Mouse (Mus musculus): ENCODE measurements around the gene Npm1. TPM values are rescaled to one million over a fixed set of nuclear protein-coding genes. Genes with fewer than 3 reads are reported as not detected.

The Npm1 gene
- polyA plus RNA-seq, 1 experiment from 2014 or later, result 1,437 TPM

DNA sequence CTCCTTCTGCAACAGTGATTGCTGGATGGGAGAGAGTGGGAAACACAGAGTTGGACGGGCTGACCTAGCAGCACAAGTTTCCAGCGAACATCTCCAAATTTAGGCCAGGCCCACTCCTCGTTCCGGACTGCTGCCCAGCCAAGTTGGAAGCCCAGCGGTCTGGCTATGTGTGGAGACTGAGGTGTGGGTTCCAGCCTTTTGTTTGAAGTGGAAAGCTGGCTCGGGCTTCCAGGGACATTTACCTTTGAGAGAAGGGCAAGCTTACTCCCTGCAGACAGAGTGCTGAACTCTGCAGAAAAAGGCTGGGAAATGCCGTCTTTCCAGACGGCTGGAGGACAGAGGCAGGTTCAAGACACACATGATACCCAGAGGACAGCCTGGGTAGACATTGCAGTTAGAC lies 43.5 kb downstream of the Npm1 start:
- no peak overlapping the region for H3K4me2 ChIP-seq (ENCODE audit: low read depth, low read length)
- WGBS, result 82% methylated on average over 8 of the region's 8 CpGs
- H3K27me3 ChIP-seq (ENCODE audit: control insufficient read depth, insufficient read depth, low read length), result no peaks in the 10 kb centered on the region
- no peak for DNase-seq (ENCODE audit: low spot score)
- ATAC-seq (replicated peaks; ENCODE audit: insufficient number of reproducible peaks, low FRiP score, low TSS enrichment, low read depth), result no peak
- no peaks in the 10 kb centered on the region; the same call in 1 of the 2 replicates for H3K4me1 ChIP-seq (ENCODE audit: control insufficient read depth, insufficient read depth, low read length)
- no peaks in the 10 kb centered on the region for H3K9me3 ChIP-seq (replicated peaks; ENCODE audit: control insufficient read depth, low read length)
- no peak overlapping the region for H3K4me3 ChIP-seq (ENCODE audit: low read depth, low read length)
- H3K27ac ChIP-seq (replicated peaks; ENCODE audit: low read depth, low read length), result no peak overlapping the region
- no peaks in the 10 kb centered on the region for H3K36me3 ChIP-seq (replicated peaks; ENCODE audit: control insufficient read depth, insufficient read depth, low read depth, low read length)
- H3K9ac ChIP-seq (replicated peaks; ENCODE audit: low read length), result no peak overlapping the region

- no peaks in the 10 kb centered on the region for H3K9me3 ChIP-seq (replicated peaks; ENCODE audit: control insufficient read depth, low read length)
- no peaks in the 10 kb centered on the region for H3K36me3 ChIP-seq (replicated peaks; ENCODE audit: control insufficient read depth, insufficient read depth, low read depth, low read length)
- no peaks in the 10 kb centered on the region for H3K27me3 ChIP-seq (ENCODE audit: control insufficient read depth, insufficient read depth, low read length)
- 68% methylated on average over 7 of the region's 7 CpGs for WGBS
- no peak overlapping the region for H3K4me2 ChIP-seq (ENCODE audit: low read depth, low read length)
- H3K4me1 ChIP-seq (ENCODE audit: control insufficient read depth, insufficient read depth, low read length), result no peaks in the 10 kb centered on the region; the same call in 1 of the 2 replicates
- H3K4me3 ChIP-seq (ENCODE audit: low read depth, low read length), result no peak overlapping the region
- H3K27ac ChIP-seq (replicated peaks; ENCODE audit: low read depth, low read length), result no peak overlapping the region
- no peak overlapping the region for H3K9ac ChIP-seq (replicated peaks; ENCODE audit: low read length)
- no peak for DNase-seq (ENCODE audit: low spot score)
- ATAC-seq (replicated peaks; ENCODE audit: insufficient number of reproducible peaks, low FRiP score, low TSS enrichment, low read depth), result no peak
Measured at GRCm38 (mm10) chr11:33119116-33119515, 43.9 kb downstream of the Npm1 start.

DNA sequence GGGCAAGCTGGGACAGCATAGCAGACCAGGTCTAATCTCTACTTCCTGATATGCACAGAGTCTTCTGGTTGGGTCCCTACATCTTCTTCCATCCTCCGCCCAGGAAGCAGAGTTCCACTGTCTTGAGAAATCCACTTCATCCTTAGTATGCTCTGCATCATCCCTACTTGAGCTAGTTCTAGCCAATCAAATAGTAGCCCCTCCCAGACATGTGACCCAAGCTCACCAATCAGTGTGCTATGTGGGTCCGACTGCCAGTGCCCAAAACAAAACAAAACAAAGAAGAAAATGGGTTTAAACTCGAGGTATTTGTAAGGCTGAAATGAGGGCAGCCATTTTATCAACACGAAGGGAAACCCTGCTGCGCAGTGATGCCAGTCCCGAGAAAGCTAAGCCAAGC lies 44.5 kb downstream of the Npm1 start:
- no peak overlapping the region for H3K4me2 ChIP-seq (ENCODE audit: low read depth, low read length)
- no peaks in the 10 kb centered on the region for H3K27me3 ChIP-seq (ENCODE audit: control insufficient read depth, insufficient read depth, low read length)
- H3K9me3 ChIP-seq (replicated peaks; ENCODE audit: control insufficient read depth, low read length), result no peaks in the 10 kb centered on the region
- no peaks in the 10 kb centered on the region for H3K36me3 ChIP-seq (replicated peaks; ENCODE audit: control insufficient read depth, insufficient read depth, low read depth, low read length)
- no peak overlapping the region for H3K27ac ChIP-seq (replicated peaks; ENCODE audit: low read depth, low read length)
- H3K4me1 ChIP-seq (ENCODE audit: control insufficient read depth, insufficient read depth, low read length), result no peaks in the 10 kb centered on the region; the same call in 1 of the 2 replicates
- DNase-seq (ENCODE audit: low spot score) (no peak), ATAC-seq (replicated peaks; ENCODE audit: insufficient number of reproducible peaks, low FRiP score, low TSS enrichment, low read depth) (no peak)
- no peak overlapping the region for H3K9ac ChIP-seq (replicated peaks; ENCODE audit: low read length)
- 70% methylated on average over 6 of the region's 6 CpGs for WGBS
- no peak overlapping the region for H3K4me3 ChIP-seq (ENCODE audit: low read depth, low read length)

- no peak for ATAC-seq (replicated peaks; ENCODE audit: insufficient number of reproducible peaks, low FRiP score, low TSS enrichment, low read depth)
- DNase-seq (ENCODE audit: low spot score), result no peak
- no peak overlapping the region for H3K9ac ChIP-seq (replicated peaks; ENCODE audit: low read length)
Measured at GRCm38 (mm10) chr11:33115796-33116195, 47.2 kb downstream of the Npm1 start.

GRCm38 (mm10) chr11:33112407-33112806 lies 50.6 kb downstream of the Npm1 start:
- H3K9ac ChIP-seq (replicated peaks; ENCODE audit: low read length), result no peak overlapping the region
- no peaks in the 10 kb centered on the region for H3K9me3 ChIP-seq (replicated peaks; ENCODE audit: control insufficient read depth, low read length)
- H3K27me3 ChIP-seq (ENCODE audit: control insufficient read depth, insufficient read depth, low read length), result no peaks in the 10 kb centered on the region
- ATAC-seq (replicated peaks; ENCODE audit: insufficient number of reproducible peaks, low FRiP score, low TSS enrichment, low read depth), result no peak
- H3K36me3 ChIP-seq (replicated peaks; ENCODE audit: control insufficient read depth, insufficient read depth, low read depth, low read length), result no peaks in the 10 kb centered on the region
- H3K27ac ChIP-seq (replicated peaks; ENCODE audit: low read depth, low read length), result no peak overlapping the region
- no peak overlapping the region for H3K4me3 ChIP-seq (ENCODE audit: low read depth, low read length)
- no peak overlapping the region for H3K4me2 ChIP-seq (ENCODE audit: low read depth, low read length)
- no peak for DNase-seq (ENCODE audit: low spot score)
- H3K4me1 ChIP-seq (ENCODE audit: control insufficient read depth, insufficient read depth, low read length), result no peaks in the 10 kb centered on the region
- WGBS, result 42% methylated on average over 1 of the region's 1 CpGs

More at GRCm38 (mm10) chr11:33115796-33116195, 47.2 kb downstream of the Npm1 start:
- no peaks in the 10 kb centered on the region for H3K4me1 ChIP-seq (ENCODE audit: control insufficient read depth, insufficient read depth, low read length)
- no peak overlapping the region for H3K4me3 ChIP-seq (ENCODE audit: low read depth, low read length)
- no peak overlapping the region for H3K4me2 ChIP-seq (ENCODE audit: low read depth, low read length)
- H3K27me3 ChIP-seq (ENCODE audit: control insufficient read depth, insufficient read depth, low read length), result no peaks in the 10 kb centered on the region
- no peaks in the 10 kb centered on the region for H3K36me3 ChIP-seq (replicated peaks; ENCODE audit: control insufficient read depth, insufficient read depth, low read depth, low read length)
- 85% methylated on average over 3 of the region's 3 CpGs for WGBS
- H3K27ac ChIP-seq (replicated peaks; ENCODE audit: low read depth, low read length), result no peak overlapping the region
- H3K9me3 ChIP-seq (replicated peaks; ENCODE audit: control insufficient read depth, low read length), result no peaks in the 10 kb centered on the region

GRCm38 (mm10) chr11:33110111-33110510 lies 52.9 kb downstream of the Npm1 start:
- Histone ChIP-seq H3K4me1 (ENCODE audit: control insufficient read depth, insufficient read depth, low read length) (no peaks in the 10 kb centered on the region), H3K4me2 (ENCODE audit: low read depth, low read length) (no peak overlapping the region), H3K27ac (replicated peaks; ENCODE audit: low read depth, low read length) (no peak overlapping the region), H3K9ac (replicated peaks; ENCODE audit: low read length) (no peak overlapping the region), H3K4me3 (ENCODE audit: low read depth, low read length) (no peak overlapping the region), H3K36me3 (replicated peaks; ENCODE audit: control insufficient read depth, insufficient read depth, low read depth, low read length) (no peaks in the 10 kb centered on the region), H3K9me3 (replicated peaks; ENCODE audit: control insufficient read depth, low read length) (no peaks in the 10 kb centered on the region), H3K27me3 (ENCODE audit: control insufficient read depth, insufficient read depth, low read length) (no peaks in the 10 kb centered on the region)
- DNase-seq (ENCODE audit: low spot score), result no peak
- WGBS, result 80% methylated on average over 2 of the region's 2 CpGs
- ATAC-seq (replicated peaks; ENCODE audit: insufficient number of reproducible peaks, low FRiP score, low TSS enrichment, low read depth), result no peak

DNA sequence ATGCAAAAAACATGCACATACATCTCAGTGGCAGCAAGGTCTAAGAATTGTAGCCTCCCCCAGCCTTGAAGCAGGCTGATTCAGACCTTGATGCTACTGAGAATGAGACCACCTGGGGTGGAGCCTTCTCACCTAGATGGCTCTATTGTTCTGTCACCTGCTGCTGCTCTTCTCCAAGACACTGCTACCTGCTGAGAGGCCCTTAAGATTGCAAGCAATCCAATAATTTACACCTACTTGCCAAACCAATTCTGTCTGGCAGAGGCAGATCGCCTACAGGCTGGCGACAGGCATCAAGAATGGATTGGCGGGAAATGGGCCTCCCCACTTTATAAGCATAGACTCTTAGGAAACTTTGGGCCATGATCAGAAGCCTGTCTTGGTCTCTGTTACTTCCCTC lies 55.5 kb downstream of the Npm1 start:
- H3K27me3 ChIP-seq (ENCODE audit: control insufficient read depth, insufficient read depth, low read length), result no peaks in the 10 kb centered on the region
- H3K4me2 ChIP-seq (ENCODE audit: low read depth, low read length), result no peak overlapping the region
- no peaks in the 10 kb centered on the region for H3K9me3 ChIP-seq (replicated peaks; ENCODE audit: control insufficient read depth, low read length)
- no peak overlapping the region for H3K9ac ChIP-seq (replicated peaks; ENCODE audit: low read length)
- H3K4me3 ChIP-seq (ENCODE audit: low read depth, low read length), result no peak overlapping the region
- DNase-seq (ENCODE audit: low spot score) (no peak), ATAC-seq (replicated peaks; ENCODE audit: insufficient number of reproducible peaks, low FRiP score, low TSS enrichment, low read depth) (no peak)
- no peaks in the 10 kb centered on the region for H3K4me1 ChIP-seq (ENCODE audit: control insufficient read depth, insufficient read depth, low read length)
- no peak overlapping the region for H3K27ac ChIP-seq (replicated peaks; ENCODE audit: low read depth, low read length)
- 47% methylated on average over 3 of the region's 3 CpGs for WGBS
- no peaks in the 10 kb centered on the region for H3K36me3 ChIP-seq (replicated peaks; ENCODE audit: control insufficient read depth, insufficient read depth, low read depth, low read length)

DNA sequence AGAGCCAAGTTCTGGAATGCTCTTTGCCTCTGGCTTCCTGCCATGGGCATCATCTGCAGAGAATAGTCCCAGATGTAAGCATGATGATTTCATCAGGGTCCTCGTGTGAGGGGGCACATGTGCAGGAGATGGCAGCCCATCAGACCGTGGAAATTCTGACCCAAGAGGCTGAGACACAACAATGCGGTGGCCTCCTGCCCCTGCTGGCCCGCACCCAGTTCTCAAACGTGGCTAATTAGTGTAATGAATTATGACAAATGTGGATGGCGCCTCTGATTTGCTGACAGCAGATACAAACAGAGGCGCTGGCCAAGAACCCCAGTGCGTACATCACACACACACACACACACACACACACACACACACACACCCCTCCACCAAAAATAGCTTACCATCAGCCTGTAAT lies 58.1 kb downstream of the Npm1 start:
- Histone ChIP-seq H3K4me3 (ENCODE audit: low read depth, low read length) (no peak overlapping the region), H3K4me1 (ENCODE audit: control insufficient read depth, insufficient read depth, low read length) (peaks cover 5% of the 10 kb centered on the region; the same call in 1 of the 2 replicates), H3K4me2 (ENCODE audit: low read depth, low read length) (no peak overlapping the region), H3K36me3 (replicated peaks; ENCODE audit: control insufficient read depth, insufficient read depth, low read depth, low read length) (no peaks in the 10 kb centered on the region), H3K9ac (replicated peaks; ENCODE audit: low read length) (no peak overlapping the region), H3K9me3 (replicated peaks; ENCODE audit: control insufficient read depth, low read length) (no peaks in the 10 kb centered on the region), H3K27ac (replicated peaks; ENCODE audit: low read depth, low read length) (no peak overlapping the region), H3K27me3 (ENCODE audit: control insufficient read depth, insufficient read depth, low read length) (no peaks in the 10 kb centered on the region)
- DNase-seq (ENCODE audit: low spot score) (no peak), ATAC-seq (replicated peaks; ENCODE audit: insufficient number of reproducible peaks, low FRiP score, low TSS enrichment, low read depth) (no peak)
- WGBS, result 77% methylated on average over 8 of the region's 8 CpGs

Data from embryonic facial prominence, embryonic 11.5 days (tissue).